In the genomic region with DNA sequence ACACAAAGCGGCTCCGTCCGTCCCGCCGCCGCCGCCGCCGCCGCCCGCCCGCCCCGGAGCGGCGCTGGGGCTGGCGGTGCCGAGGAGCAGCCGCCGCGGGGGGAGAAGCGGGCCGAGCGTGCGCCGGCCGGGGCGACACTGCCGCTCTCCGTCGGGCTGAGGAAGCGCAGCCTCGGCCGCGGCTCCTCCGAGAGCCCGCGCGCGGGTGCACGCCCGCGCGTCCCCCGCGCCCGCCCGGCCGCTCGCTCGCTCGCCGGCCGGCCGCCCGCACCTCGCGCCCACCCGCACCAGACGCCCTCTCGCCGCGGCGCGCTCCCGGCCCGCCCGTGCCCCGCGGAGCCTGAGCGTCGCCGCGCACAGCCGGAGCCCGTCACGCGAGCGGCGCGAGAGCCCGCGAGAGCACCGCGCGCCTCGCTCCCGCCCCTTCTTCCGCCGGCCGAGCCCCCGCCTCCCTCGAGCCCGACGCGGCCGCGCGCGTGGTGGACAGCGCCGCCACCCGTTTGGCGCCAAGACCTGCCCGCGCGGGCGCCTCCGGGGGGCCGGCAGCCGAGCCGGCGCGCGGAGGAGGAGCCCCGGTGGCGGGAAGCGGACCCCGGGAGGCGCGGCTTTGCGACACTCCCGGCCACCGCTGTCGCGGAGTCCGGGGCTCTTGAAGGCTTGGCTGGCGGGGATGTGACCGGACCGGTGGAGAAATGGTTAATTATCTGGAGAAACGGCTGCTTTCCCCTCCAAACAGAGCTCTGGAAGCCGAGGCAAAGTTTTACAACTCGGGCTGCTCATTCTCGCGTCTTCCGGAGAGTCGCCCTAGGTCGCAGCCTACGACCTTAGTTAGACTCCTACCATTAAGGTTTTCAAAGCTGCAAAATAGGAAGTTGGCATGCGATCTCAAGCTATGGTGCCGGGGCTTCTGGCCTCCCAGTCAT, we compare ENCODE assay signal across 7 mouse cellular contexts. TPM values are rescaled to one million over a fixed set of nuclear protein-coding genes. Genes with fewer than 3 reads are reported as not detected.
A peak's percentile ranks its signal among the peaks of the same experiment; 100 is the strongest.
DNase-seq lines count a peak whose midpoint lies in the region; ATAC-seq lines count a peak whose summit lies in the region.

A gene (minus strand): TSS at position 438 of the 923 bp plus-strand sequence.

- ATAC-seq in granulocyte monocyte progenitor cell, adult 5-6 weeks (replicated peaks; ENCODE audit: poor library complexity, severe bottlenecking): peak; percentile 79
- peak; percentile 96 for ATAC-seq in midbrain, embryonic 13.5 days

- peaks cover 27% of the 10 kb centered on the region for H3K36me3 ChIP-seq in embryonic facial prominence, embryonic 10.5 days (replicated peaks)
- peaks cover 28% of the 10 kb centered on the region for H3K36me3 ChIP-seq in limb, embryonic 10.5 days
- peaks cover 6% of the 10 kb centered on the region for H3K36me3 ChIP-seq in midbrain, embryonic 13.5 days

- H3K9ac ChIP-seq in midbrain, embryonic 13.5 days (replicated peaks): peak within 1 kb of the TSS; percentile 95

- H3K4me2 ChIP-seq in midbrain, embryonic 13.5 days (replicated peaks): peak within 1 kb of the TSS; percentile 69

- no peaks in the 10 kb centered on the region for H3K27me3 ChIP-seq in embryonic facial prominence, embryonic 10.5 days (replicated peaks; ENCODE audit: low read depth, poor library complexity, severe bottlenecking)
- no peaks in the 10 kb centered on the region for H3K27me3 ChIP-seq in limb, embryonic 10.5 days (ENCODE audit: low read depth, poor library complexity, severe bottlenecking)
- H3K27me3 ChIP-seq in midbrain, embryonic 13.5 days: no peaks in the 10 kb centered on the region

- peaks cover 28% of the 10 kb centered on the region for H3K4me1 ChIP-seq in embryonic facial prominence, embryonic 10.5 days
- peaks cover 12% of the 10 kb centered on the region for H3K4me1 ChIP-seq in limb, embryonic 10.5 days
- H3K4me1 ChIP-seq in midbrain, embryonic 13.5 days (replicated peaks): peaks cover 28% of the 10 kb centered on the region

- H3K27ac ChIP-seq in embryonic facial prominence, embryonic 10.5 days (replicated peaks): peak within 1 kb of the TSS; percentile 98
- peak within 1 kb of the TSS; percentile 99 for H3K27ac ChIP-seq in limb, embryonic 10.5 days
- peak within 1 kb of the TSS; percentile 96 for H3K27ac ChIP-seq in midbrain, embryonic 13.5 days

- peak within 1 kb of the TSS; percentile 99 for H3K4me3 ChIP-seq in embryonic facial prominence, embryonic 10.5 days
- peak within 1 kb of the TSS; percentile 85 for H3K4me3 ChIP-seq in limb, embryonic 10.5 days
- peak within 1 kb of the TSS; percentile 92 for H3K4me3 ChIP-seq in midbrain, embryonic 13.5 days (replicated peaks)

- WGBS in embryonic facial prominence, embryonic 10.5 days: 1% methylated on average over 139 of the region's 140 CpGs
- 6% methylated on average over 137 of the region's 140 CpGs for WGBS in limb, embryonic 10.5 days
- WGBS in midbrain, embryonic 13.5 days: under 1% methylated on average over 69 of the region's 140 CpGs

- peak; percentile 92 for DNase-seq in adrenal gland, postnatal 10 days
- peak; percentile 93 for DNase-seq in embryonic facial prominence, embryonic 10.5 days (ENCODE audit: low spot score)
- peak; percentile 78 for DNase-seq in kidney, adult 11 months
- peak; percentile 92 for DNase-seq in limb, embryonic 10.5 days (ENCODE audit: low spot score)
- peak; percentile 84 for DNase-seq in spleen, adult 12 weeks (ENCODE audit: low spot score)

- no peaks in the 10 kb centered on the region for H3K9me3 ChIP-seq in embryonic facial prominence, embryonic 10.5 days
- H3K9me3 ChIP-seq in limb, embryonic 10.5 days (replicated peaks): no peaks in the 10 kb centered on the region
- H3K9me3 ChIP-seq in midbrain, embryonic 13.5 days: no peaks in the 10 kb centered on the region

RNA-seq across cellular contexts. Expression of the gene that starts here (rescaled TPM):
- total RNA-seq in adrenal gland, postnatal 10 days (2021): 100 to 1,000 TPM in 1 of 2 experiments, 10 to 100 TPM in 1; 81.9 to 110 TPM
- polyA plus RNA-seq in embryonic facial prominence, embryonic 10.5 days (2016; fragmentation: Nextera tagmentation; extraction: Ambion mirVana): 93.2 and 98.1 TPM in 2 replicates
- total RNA-seq in granulocyte monocyte progenitor cell, adult 5-6 weeks (2014; fragmentation: Nextera tagmentation): 166 and 197 TPM in 2 replicates
- 216 and 230 TPM in 2 replicates for total RNA-seq in granulocyte monocyte progenitor cell, adult 5-6 weeks (2017)
- polyA plus RNA-seq in limb, embryonic 10.5 days (2016; fragmentation: Nextera tagmentation; extraction: Ambion mirVana): 90.8 and 102 TPM in 2 replicates
- polyA plus RNA-seq in midbrain, embryonic 13.5 days (2015; fragmentation: Nextera tagmentation; extraction: Ambion mirVana): 66.2 and 67.6 TPM in 2 replicates

Comparison
In these comparisons a context has a peak if more than half of its experiments do, and no peak if none do; other contexts are left out.
1. Peak in every context shown above with its lines: DNase-seq, ATAC-seq, H3K4me3 ChIP-seq and H3K27ac ChIP-seq.